In genomic region chr6:101303501-101303900, GRCm38 (mm10) we compare ENCODE assay signal across 16 mouse cellular contexts.
"Had no signal": no experiment of that assay in that cellular context is flagged by ENCODE, and none has a peak within 500 bp of the region (broad histone marks: within the 10 kb centered on the region; RNA-seq: fewer than 3 reads in every experiment).

No protein-coding gene starts in this region.

- H3K36me3 ChIP-seq: midbrain, embryonic 12.5 days; midbrain, embryonic 15.5 days; neural tube, embryonic 12.5 days; neural tube, embryonic 15.5 days had no signal

- DNase-seq: kidney, adult 2 months; kidney, postnatal 36 days; layer of hippocampus, postnatal 36 days; lung, embryonic 14.5 days; retina, postnatal 1 day; right cerebral cortex, postnatal 25 days; thymus, adult 18-20 months; thymus, postnatal 36 days had no signal

- H3K27ac ChIP-seq: kidney, postnatal 0 days; left cerebral cortex, adult 2 months; midbrain, embryonic 12.5 days; midbrain, embryonic 15.5 days; neural tube, embryonic 12.5 days; neural tube, embryonic 15.5 days had no signal

- H3K4me2 ChIP-seq: lung, embryonic 14.5 days; midbrain, embryonic 12.5 days; midbrain, embryonic 15.5 days; neural tube, embryonic 12.5 days; neural tube, embryonic 15.5 days had no signal

- H3K27me3 ChIP-seq: midbrain, embryonic 12.5 days; midbrain, embryonic 15.5 days; neural tube, embryonic 15.5 days had no signal

- H3K9ac ChIP-seq: lung, embryonic 14.5 days; midbrain, embryonic 12.5 days; midbrain, embryonic 15.5 days; neural tube, embryonic 12.5 days; neural tube, embryonic 15.5 days had no signal

- ATAC-seq: intestine, postnatal 0 days; lung, postnatal 0 days; midbrain, embryonic 15.5 days had no signal

- H3K9me3 ChIP-seq: midbrain, embryonic 12.5 days; midbrain, embryonic 15.5 days; neural tube, embryonic 12.5 days; neural tube, embryonic 15.5 days had no signal

- H3K4me3 ChIP-seq: left cerebral cortex, adult 2 months; midbrain, embryonic 12.5 days; midbrain, embryonic 15.5 days; neural tube, embryonic 12.5 days; neural tube, embryonic 15.5 days had no signal
